Mouse (Mus musculus) small intestine, adult 2 months (tissue): ENCODE measurements around the gene Sncg.

Source experiments
- CTCF ChIP-seq: fragments of 200-500 bp; IDR thresholded peaks from 2 replicates; pipeline ENCODE4 v1.5.1; 2012; ENCODE audit warnings: low read depth, mild to moderate bottlenecking, control low read depth, inconsistent platforms, low read length, moderate library complexity, mixed read lengths; ENCODE audit not compliant: insufficient replicate concordance, insufficient read length; ENCODE audit errors: extremely low read depth
- POLR2A ChIP-seq: fragments of 200-500 bp; IDR thresholded peaks from 2 replicates; pipeline ENCODE4 v1.6.1; 2012; ENCODE audit warnings: low read depth, mild to moderate bottlenecking, control low read depth, inconsistent platforms, low read length, moderate library complexity

GRCm38 (mm10) chr14:34327618-34328017 is 47.0 kb downstream of the Sncg start:
- TF ChIP-seq POLR2A (no peak), CTCF (no peak)
